Mouse (Mus musculus): Measurements from ENCODE around the gene Cdh22. TPM values are rescaled to one million over a fixed set of nuclear protein-coding genes. Genes with fewer than 3 reads are reported as not detected.

Gene Cdh22
- polyA plus RNA-seq, 1 experiment from 2014 or later, result 9.4 TPM

DNA sequence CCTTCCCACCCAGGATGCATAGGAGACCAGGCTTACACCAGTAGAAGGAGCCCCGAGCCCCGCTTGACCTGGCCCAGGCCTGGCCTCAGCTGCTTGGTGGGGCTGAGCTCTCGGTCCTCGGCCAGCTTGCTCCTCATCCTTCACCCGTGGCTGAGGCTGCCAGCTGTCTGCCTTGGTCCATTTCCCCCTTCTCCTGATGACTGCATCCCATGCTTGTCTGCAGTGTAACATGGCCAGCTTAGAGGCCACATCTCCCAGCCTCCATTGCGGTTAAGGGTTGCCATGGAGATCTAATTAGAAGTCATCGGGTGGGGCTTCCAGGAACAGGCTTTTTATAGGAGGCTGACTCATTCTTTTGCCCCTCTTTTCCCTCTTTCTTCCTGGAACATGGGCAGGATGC, 29.2 kb upstream of the Cdh22 start:
- H3K9me3 ChIP-seq, result no peaks in the 10 kb centered on the region
- H3K27me3 ChIP-seq, result peaks cover 56% of the 10 kb centered on the region
- H3K36me3 ChIP-seq, result no peaks in the 10 kb centered on the region
- ATAC-seq (ENCODE audit: low FRiP score), result no peak
- WGBS, result 41% methylated on average over 7 of the region's 7 CpGs
- H3K4me2 ChIP-seq, result no peak overlapping the region
- H3K27ac ChIP-seq, result peak overlapping the region; percentile 60; the same call in 1 of the 2 replicates
- H3K9ac ChIP-seq, result no peak overlapping the region
- H3K4me3 ChIP-seq, result no peak overlapping the region
- peaks cover 48% of the 10 kb centered on the region for H3K4me1 ChIP-seq (replicated peaks)

DNA sequence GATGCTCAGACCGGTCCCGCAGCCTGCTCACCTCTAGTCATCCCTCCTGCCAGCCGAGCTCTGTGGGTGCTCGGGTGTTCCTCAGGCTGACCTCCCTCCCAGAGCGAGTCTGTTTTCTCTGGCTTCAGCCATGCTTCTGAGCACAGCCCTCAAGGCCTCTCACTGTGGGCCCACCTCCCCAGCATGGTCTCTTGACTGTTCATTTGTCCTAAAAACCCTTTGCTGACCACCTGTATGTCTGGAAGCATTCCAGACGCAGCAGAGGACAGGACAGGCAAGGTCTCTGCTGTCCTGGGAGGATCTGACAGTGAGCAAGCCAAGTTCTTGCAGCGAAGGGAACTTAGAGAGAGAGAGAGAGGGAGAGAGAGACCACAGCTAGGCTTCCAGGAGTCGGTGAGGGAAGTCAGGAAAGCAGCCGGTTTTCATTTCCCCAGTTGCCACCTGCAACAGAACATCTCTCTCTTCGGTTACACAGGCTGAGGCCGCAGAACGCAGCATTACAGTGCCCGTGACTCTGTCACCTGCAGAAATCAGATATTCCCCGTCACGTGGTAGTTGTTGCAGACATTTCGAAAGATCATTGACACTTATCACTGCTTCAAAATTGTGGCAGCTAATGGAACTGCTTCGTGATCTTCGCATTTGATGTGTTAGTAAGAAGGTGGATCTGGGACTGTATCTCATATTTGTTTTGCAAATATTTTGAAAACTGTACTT, 27.8 kb upstream of the Cdh22 start:
- H3K9me3 ChIP-seq, result no peaks in the 10 kb centered on the region
- peaks cover 54% of the 10 kb centered on the region for H3K27me3 ChIP-seq
- H3K27ac ChIP-seq, result no peak overlapping the region
- no peak overlapping the region for H3K4me2 ChIP-seq
- H3K36me3 ChIP-seq, result no peaks in the 10 kb centered on the region
- peaks cover 59% of the 10 kb centered on the region for H3K4me1 ChIP-seq (replicated peaks)
- H3K4me3 ChIP-seq, result no peak overlapping the region
- 64% methylated on average over 18 of the region's 18 CpGs for WGBS
- no peak overlapping the region; the same call in 1 of the 2 replicates for H3K9ac ChIP-seq
- ATAC-seq (ENCODE audit: low FRiP score), result no peak

GRCm38 (mm10) chr2:165259859-165260258, 25.2 kb upstream of the Cdh22 start:
- 67% methylated on average over 8 of the region's 8 CpGs for WGBS
- Histone ChIP-seq H3K9ac (no peak overlapping the region; the same call in 1 of the 2 replicates), H3K36me3 (no peaks in the 10 kb centered on the region), H3K27ac (no peak overlapping the region), H3K4me1 (replicated peaks) (peaks cover 56% of the 10 kb centered on the region), H3K4me2 (no peak overlapping the region), H3K9me3 (no peaks in the 10 kb centered on the region), H3K27me3 (peaks cover 62% of the 10 kb centered on the region), H3K4me3 (no peak overlapping the region)
- ATAC-seq (ENCODE audit: low FRiP score), result no peak

- 0 out of 2 replicates have a peak overlapping the region, but pooled peaks have one; percentile 14 for H3K9ac ChIP-seq
- H3K4me1 ChIP-seq (replicated peaks), result peaks cover 61% of the 10 kb centered on the region
- H3K27me3 ChIP-seq, result peaks cover 73% of the 10 kb centered on the region
- H3K4me2 ChIP-seq, result no peak overlapping the region
- H3K4me3 ChIP-seq, result no peak overlapping the region
- no peak overlapping the region for H3K27ac ChIP-seq
- H3K9me3 ChIP-seq, result no peaks in the 10 kb centered on the region
- ATAC-seq (ENCODE audit: low FRiP score), result no peak
- H3K36me3 ChIP-seq, result no peaks in the 10 kb centered on the region
- 84% methylated on average over 6 of the region's 6 CpGs for WGBS
Observed at GRCm38 (mm10) chr2:165258321-165258720, 23.7 kb upstream of the Cdh22 start.

DNA sequence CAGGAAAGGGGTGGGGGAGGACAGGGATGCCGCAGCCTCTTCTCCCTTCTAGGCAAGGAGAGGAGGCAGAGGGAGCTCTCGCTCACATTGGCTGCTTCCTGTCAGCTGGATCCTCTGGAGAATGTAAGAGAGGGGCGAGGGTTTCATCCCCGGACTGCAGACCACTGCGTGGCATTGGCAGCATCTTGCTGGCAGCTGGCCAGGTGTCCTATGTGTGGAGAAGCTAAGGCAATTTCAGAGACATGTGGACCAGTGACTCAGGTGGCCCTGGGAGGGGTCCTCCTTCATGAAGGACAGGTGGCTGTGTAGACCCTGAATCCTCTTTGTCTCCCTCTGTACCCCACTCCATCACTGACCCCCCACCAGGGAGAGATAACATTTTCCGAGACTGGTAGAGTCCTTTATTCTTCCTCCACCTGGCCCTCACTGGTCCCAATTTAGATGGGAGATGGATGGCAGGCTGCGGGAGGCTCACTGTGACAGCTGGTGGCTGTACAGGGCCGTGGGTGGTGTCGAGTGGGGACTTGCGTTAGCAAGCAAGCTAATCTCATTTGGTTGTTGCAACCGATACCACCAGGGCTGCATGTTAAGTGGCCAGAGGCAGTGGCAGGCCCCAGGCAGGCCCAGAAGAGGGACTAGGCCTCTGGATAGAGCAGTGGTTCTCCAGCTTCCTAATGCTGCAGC, 22.6 kb upstream of the Cdh22 start:
- 0 out of 2 replicates have a peak overlapping the region, but pooled peaks have one; percentile 6 for H3K9ac ChIP-seq
- no peak overlapping the region for H3K4me2 ChIP-seq
- H3K36me3 ChIP-seq, result no peaks in the 10 kb centered on the region
- H3K27ac ChIP-seq, result no peak overlapping the region
- no peak for ATAC-seq (ENCODE audit: low FRiP score)
- H3K4me1 ChIP-seq (replicated peaks), result peaks cover 64% of the 10 kb centered on the region
- H3K9me3 ChIP-seq, result no peaks in the 10 kb centered on the region
- WGBS, result 44% methylated on average over 11 of the region's 11 CpGs
- no peak overlapping the region for H3K4me3 ChIP-seq
- peaks cover 72% of the 10 kb centered on the region for H3K27me3 ChIP-seq

DNA sequence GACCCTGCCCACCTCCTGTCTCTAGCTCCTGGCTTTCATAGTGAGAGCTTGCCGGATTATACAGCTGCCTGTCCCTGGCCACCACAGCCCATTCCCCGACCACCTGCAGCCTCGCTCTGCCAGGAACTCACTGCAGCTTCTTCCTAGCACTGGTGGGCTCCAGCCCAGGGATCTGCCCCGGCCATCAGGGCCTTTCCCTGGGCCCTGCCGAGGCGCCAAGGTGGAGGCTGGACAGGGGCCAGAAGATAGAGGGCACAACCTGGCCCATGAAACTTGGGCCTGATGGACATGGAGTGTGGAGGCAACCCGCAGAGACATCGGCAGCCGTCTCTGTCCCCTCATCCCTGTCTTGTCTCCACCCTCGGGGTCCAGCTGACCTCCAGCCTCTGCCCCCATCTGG, 21.6 kb upstream of the Cdh22 start:
- 74% methylated on average over 10 of the region's 10 CpGs for WGBS
- no peak overlapping the region for H3K4me2 ChIP-seq
- H3K9ac ChIP-seq, result no peak overlapping the region
- H3K4me3 ChIP-seq, result no peak overlapping the region
- no peak overlapping the region for H3K27ac ChIP-seq
- no peak for ATAC-seq (ENCODE audit: low FRiP score)
- H3K36me3 ChIP-seq, result no peaks in the 10 kb centered on the region
- H3K27me3 ChIP-seq, result peaks cover 67% of the 10 kb centered on the region
- no peaks in the 10 kb centered on the region for H3K9me3 ChIP-seq
- H3K4me1 ChIP-seq (replicated peaks), result peaks cover 60% of the 10 kb centered on the region

DNA sequence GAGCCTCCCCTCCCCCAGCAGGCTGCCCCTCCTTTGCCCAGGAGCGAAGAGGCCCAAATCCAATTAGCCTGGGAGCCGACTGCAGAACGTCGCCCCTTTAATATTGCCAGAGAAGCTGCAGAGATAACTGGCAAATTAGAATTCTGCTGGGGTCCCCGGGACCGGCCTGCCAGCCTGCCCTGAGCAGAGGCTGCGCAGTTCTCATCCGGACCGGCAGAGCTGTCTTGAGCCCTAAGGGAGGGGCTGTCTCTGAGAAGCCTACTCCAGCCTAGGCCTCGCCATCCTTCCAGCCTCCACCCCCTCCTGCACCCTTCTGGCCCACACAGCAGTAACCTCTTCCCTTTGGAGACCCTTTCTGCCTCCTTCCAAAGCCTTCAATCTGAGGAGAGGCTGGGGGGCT, 19.2 kb upstream of the Cdh22 start:
- H3K4me2 ChIP-seq, result 0 out of 2 replicates have a peak overlapping the region, but pooled peaks have one; percentile 8
- peak overlapping the region; percentile 58 for H3K27ac ChIP-seq
- H3K27me3 ChIP-seq, result peaks cover 61% of the 10 kb centered on the region
- no peaks in the 10 kb centered on the region for H3K36me3 ChIP-seq
- no peaks in the 10 kb centered on the region for H3K9me3 ChIP-seq
- no peak overlapping the region for H3K4me3 ChIP-seq
- peak; percentile 65; the same call in 1 of the 2 replicates for ATAC-seq (ENCODE audit: low FRiP score)
- H3K4me1 ChIP-seq (replicated peaks), result peaks cover 61% of the 10 kb centered on the region
- H3K9ac ChIP-seq, result peak overlapping the region; percentile 49; the same call in 1 of the 2 replicates
- 3% methylated on average over 10 of the region's 10 CpGs for WGBS

- Histone ChIP-seq H3K9ac (no peak overlapping the region), H3K27ac (no peak overlapping the region), H3K4me1 (replicated peaks) (peaks cover 55% of the 10 kb centered on the region), H3K4me3 (no peak overlapping the region), H3K9me3 (no peaks in the 10 kb centered on the region), H3K4me2 (no peak overlapping the region), H3K36me3 (no peaks in the 10 kb centered on the region), H3K27me3 (peaks cover 55% of the 10 kb centered on the region)
- ATAC-seq (ENCODE audit: low FRiP score), result no peak
- 82% methylated on average over 8 of the region's 8 CpGs for WGBS
Observed at GRCm38 (mm10) chr2:165253269-165253668, 18.6 kb upstream of the Cdh22 start.

DNA sequence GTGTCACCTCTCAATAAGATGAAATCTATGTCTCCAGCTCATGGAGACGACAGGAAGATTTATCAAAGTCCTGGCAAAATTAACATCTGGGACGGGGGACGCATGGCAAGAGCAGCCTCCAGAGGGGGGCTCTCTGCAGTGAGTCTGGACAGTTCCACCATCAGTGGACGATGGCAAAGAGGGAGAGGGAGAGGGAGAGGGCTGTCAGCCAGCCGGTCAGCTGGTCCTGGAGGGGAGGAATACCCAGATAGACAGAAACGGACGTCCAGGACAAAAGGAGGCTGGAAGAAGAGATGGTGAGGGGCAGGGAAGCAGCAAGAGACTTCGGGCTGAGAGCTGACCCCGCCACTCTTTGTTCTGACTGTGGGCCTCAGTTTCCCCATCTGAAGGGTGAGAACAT, 18.1 kb upstream of the Cdh22 start:
- peaks cover 59% of the 10 kb centered on the region for H3K27me3 ChIP-seq
- no peak overlapping the region for H3K9ac ChIP-seq
- peaks cover 51% of the 10 kb centered on the region for H3K4me1 ChIP-seq (replicated peaks)
- ATAC-seq (ENCODE audit: low FRiP score), result no peak
- H3K4me2 ChIP-seq, result no peak overlapping the region
- H3K27ac ChIP-seq, result no peak overlapping the region
- H3K36me3 ChIP-seq, result no peaks in the 10 kb centered on the region
- H3K4me3 ChIP-seq, result no peak overlapping the region
- no peaks in the 10 kb centered on the region for H3K9me3 ChIP-seq
- 44% methylated on average over 9 of the region's 9 CpGs for WGBS

- no peak overlapping the region for H3K4me2 ChIP-seq
- no peak overlapping the region for H3K4me3 ChIP-seq
- no peak overlapping the region for H3K9ac ChIP-seq
- peaks cover 50% of the 10 kb centered on the region for H3K4me1 ChIP-seq (replicated peaks)
- WGBS, result 82% methylated on average over 8 of the region's 8 CpGs
- peaks cover 62% of the 10 kb centered on the region for H3K27me3 ChIP-seq
- ATAC-seq (ENCODE audit: low FRiP score), result no peak
- no peak overlapping the region for H3K27ac ChIP-seq
- H3K36me3 ChIP-seq, result no peaks in the 10 kb centered on the region
- H3K9me3 ChIP-seq, result no peaks in the 10 kb centered on the region
Observed at GRCm38 (mm10) chr2:165252381-165252780, 17.7 kb upstream of the Cdh22 start.

- Histone ChIP-seq H3K4me1 (replicated peaks) (peaks cover 48% of the 10 kb centered on the region), H3K9me3 (no peaks in the 10 kb centered on the region), H3K9ac (no peak overlapping the region), H3K27me3 (peaks cover 65% of the 10 kb centered on the region), H3K4me2 (no peak overlapping the region), H3K36me3 (no peaks in the 10 kb centered on the region), H3K4me3 (no peak overlapping the region), H3K27ac (no peak overlapping the region)
- WGBS, result 47% methylated on average over 1 of the region's 1 CpGs
- ATAC-seq (ENCODE audit: low FRiP score), result no peak
Observed at GRCm38 (mm10) chr2:165250903-165251302, 16.2 kb upstream of the Cdh22 start.

GRCm38 (mm10) chr2:165248967-165249366, 14.3 kb upstream of the Cdh22 start:
- H3K9ac ChIP-seq, result no peak overlapping the region
- H3K9me3 ChIP-seq, result no peaks in the 10 kb centered on the region
- H3K4me1 ChIP-seq (replicated peaks), result peaks cover 38% of the 10 kb centered on the region
- no peaks in the 10 kb centered on the region for H3K36me3 ChIP-seq
- 11% methylated on average over 3 of the region's 3 CpGs for WGBS
- ATAC-seq (ENCODE audit: low FRiP score), result no peak
- H3K27ac ChIP-seq, result no peak overlapping the region
- peaks cover 64% of the 10 kb centered on the region for H3K27me3 ChIP-seq
- H3K4me3 ChIP-seq, result no peak overlapping the region
- no peak overlapping the region for H3K4me2 ChIP-seq
